Mouse (Mus musculus) embryonic fibroblast, embryonic 13.5 days (primary cell): Measurements from ENCODE around the gene Stx2. TPM values are rescaled to one million over a fixed set of nuclear protein-coding genes. Genes with fewer than 3 reads are reported as not detected.
A peak's percentile ranks its signal among the peaks of the same experiment; 100 is the strongest.

Experiments
- H3K27ac ChIP-seq: 2 replicates; pipeline ENCODE4 v1.5.1; 2012; ENCODE audit warnings: low read length, control low read depth, inconsistent platforms; ENCODE audit not compliant: insufficient read depth
- H3K4me1 ChIP-seq: 2 replicates; pipeline ENCODE4 v1.6.1; 2011; ENCODE audit warnings: low read length; ENCODE audit not compliant: control insufficient read depth, insufficient read depth
- H3K4me3 ChIP-seq: 2 replicates; pipeline ENCODE4 v1.5.1; 2011; ENCODE audit warnings: mild to moderate bottlenecking, control low read depth, low read length; ENCODE audit not compliant: insufficient read depth
- CTCF ChIP-seq: IDR thresholded peaks from 2 replicates; pipeline ENCODE4 v1.5.1; 2011; ENCODE audit warnings: mild to moderate bottlenecking, control low read depth, low read length, moderate library complexity, borderline replicate concordance; ENCODE audit not compliant: insufficient read depth
- POLR2A ChIP-seq: IDR thresholded peaks from 2 replicates; pipeline ENCODE4 v1.6.1; 2011; ENCODE audit warnings: low read depth, mild to moderate bottlenecking, control low read depth, low read length, moderate library complexity
- polyA plus RNA-seq: library from polyadenylated mRNA; stranded (reverse); fragments of >200 nt; gene quantifications from 2 replicates; pipeline ENCODE4 v1.2.4, GENCODE M21; 2011; ENCODE audit warnings: low read depth; ENCODE audit not compliant: missing spikeins, insufficient read length

Gene Stx2
- polyA plus RNA-seq, 1 experiment = 52.4 TPM

DNA sequence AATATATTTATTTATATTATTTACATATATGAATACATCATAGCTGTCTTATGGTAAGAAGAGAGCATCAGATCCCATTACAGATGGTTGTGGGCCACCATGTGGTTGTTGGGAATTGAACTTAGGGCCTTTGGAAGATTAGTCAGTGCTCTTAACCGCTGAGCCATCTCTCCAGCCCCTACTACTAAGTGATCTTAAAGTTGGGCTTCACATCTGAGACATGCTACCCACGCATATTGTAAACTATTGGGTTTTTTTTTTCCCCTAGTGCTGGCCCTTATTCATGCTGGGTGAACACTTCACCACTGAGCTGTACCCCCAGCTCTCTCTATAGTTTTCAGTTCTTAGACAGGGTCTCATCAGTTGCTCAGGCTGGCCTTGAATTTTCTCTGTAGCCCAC lies 2.6 kb upstream of the Stx2 start:
- no peak overlapping the region for H3K4me3 ChIP-seq
- no peak overlapping the region for H3K27ac ChIP-seq
- TF ChIP-seq POLR2A (no peak), CTCF (no peak)

DNA sequence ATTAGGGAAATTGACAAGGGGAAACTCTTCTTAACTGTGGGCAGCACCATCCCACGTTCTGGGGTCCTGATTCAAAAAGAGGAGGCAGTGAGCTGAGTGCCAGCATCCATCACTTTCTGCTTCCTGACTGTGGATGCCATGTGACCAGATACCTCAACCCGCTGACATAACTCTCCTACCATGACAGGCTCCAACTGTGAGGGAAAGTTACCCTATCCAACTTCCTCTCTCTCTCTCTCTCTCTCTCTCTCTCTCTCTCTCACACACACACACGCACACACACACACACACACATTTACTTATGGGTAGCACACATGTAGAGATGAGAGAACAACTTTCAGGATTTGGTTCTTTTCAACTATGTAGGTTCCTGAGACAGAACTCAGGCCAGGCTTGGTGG lies 1.2 kb upstream of the Stx2 start:
- TF ChIP-seq CTCF (no peak), POLR2A (no peak)
- 0 out of 2 replicates have a peak, but pooled peaks cover 6% of the 10 kb centered on the region for H3K4me1 ChIP-seq
- H3K27ac ChIP-seq = no peak overlapping the region
- no peak overlapping the region for H3K4me3 ChIP-seq

More for the DNA sequence above, 2.6 kb upstream of the Stx2 start:
- 0 out of 2 replicates have a peak, but pooled peaks cover 6% of the 10 kb centered on the region for H3K4me1 ChIP-seq

DNA sequence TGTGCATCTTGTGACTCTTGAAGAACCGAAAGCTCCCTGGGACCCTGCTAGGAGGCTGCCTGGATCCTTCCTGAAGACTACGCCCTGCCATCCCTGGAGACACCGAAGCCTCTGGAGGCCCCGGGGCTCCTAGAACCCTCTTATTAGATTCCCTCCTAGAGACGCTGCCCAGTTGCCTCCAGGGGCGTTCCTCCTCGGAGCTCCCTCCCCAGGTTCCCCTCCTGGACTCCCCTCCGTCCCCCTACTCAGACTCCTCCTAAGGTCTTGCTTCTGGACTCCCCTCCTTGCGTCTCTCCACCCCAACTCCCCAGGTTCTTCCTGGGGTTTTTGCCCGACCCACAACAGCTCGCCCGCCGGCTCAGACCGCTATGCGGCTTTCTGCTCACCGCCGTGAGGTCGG lies 366 bp downstream of the Stx2 start:
- no peak for TF ChIP-seq CTCF

DNA sequence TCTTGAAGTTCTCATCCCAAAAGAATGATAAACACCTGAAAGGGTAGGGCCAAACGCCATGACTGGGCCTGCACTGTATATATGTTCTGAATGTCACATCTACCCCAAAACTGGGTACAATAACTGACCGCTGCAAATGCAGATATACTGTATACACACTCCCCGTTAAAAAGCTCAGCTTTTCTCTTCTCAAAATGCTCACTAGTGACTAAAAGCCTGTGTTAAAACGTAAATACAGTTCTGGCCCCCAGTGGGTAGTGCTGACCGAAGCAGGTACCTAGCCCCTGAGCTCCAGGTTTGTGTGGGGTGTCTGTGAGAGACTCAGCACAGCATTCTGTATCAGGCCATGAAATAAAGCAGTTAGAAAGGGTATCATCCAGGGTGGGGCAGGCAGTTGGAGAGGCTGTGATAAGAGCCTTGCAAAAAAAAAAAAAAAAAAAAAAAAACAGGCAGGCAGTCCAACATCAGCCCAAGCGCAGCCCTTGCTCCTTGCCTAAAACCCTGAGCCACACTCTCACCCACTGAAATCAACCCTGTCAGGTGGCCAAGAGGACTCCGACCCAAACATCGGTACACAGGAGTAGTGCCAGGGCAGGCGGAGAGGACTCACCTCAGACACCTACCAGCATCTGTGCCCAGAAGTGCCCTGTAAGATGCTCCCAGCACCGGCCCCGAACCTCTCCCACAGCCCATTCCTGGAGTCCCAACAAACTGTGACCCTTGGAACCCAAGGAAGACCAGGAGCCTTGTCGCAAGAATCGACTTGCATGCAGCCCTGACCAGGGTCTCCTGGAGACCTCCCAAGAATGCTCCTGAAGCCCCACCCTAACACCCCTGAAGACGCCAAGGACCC lies 1.0 kb downstream of the Stx2 start:
- H3K4me3 ChIP-seq = peak overlapping the region; percentile 96
- H3K27ac ChIP-seq = no peak overlapping the region
- 0 out of 2 replicates have a peak, but pooled peaks cover 6% of the 10 kb centered on the region for H3K4me1 ChIP-seq
- TF ChIP-seq POLR2A (no peak), CTCF (no peak)

More for the DNA sequence above, 366 bp downstream of the Stx2 start:
- Histone ChIP-seq H3K27ac (no peak overlapping the region), H3K4me3 (peak overlapping the region; percentile 96), H3K4me1 (0 out of 2 replicates have a peak, but pooled peaks cover 6% of the 10 kb centered on the region)

DNA sequence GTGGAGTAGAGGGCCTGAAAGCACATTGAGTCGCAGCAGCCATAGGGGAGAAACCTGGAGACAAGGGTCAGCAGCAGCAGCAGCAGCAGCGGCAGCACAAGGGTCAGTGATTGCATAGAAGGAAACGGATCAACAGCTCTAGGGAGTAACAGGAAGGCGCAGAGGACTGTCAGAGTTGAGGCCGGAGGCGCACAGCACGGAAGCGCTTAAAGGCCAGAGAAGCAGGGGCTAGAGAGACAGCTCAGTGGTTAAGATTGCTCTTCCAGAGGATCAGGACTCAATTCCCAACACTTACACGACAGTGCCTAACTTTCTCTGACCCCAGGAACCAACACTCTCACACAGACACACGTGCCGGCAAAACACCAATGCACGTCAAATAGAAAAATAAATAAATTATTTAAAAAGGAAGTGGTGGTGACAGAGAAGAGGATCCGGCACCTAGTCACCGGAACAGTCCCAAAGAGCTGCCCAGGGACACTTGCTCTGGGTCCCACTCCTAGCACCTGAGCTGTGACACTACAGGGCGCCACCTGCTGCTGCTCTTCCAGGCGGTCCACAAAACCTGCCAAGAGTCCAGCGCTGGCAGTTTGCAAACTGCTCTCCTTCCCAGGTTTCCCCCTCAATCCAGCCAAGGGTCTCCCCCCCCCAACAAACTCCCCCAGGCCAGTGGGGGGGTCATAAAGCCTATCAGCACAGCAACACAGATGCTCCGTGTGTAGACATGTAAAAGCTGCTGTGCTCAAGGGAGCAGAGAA lies 2.2 kb downstream of the Stx2 start:
- Histone ChIP-seq H3K27ac (no peak overlapping the region), H3K4me1 (0 out of 2 replicates have a peak, but pooled peaks cover 8% of the 10 kb centered on the region), H3K4me3 (no peak overlapping the region)
- TF ChIP-seq CTCF = peak; percentile 20; the same call in 1 of the 2 replicates
- TF ChIP-seq POLR2A = no peak

DNA sequence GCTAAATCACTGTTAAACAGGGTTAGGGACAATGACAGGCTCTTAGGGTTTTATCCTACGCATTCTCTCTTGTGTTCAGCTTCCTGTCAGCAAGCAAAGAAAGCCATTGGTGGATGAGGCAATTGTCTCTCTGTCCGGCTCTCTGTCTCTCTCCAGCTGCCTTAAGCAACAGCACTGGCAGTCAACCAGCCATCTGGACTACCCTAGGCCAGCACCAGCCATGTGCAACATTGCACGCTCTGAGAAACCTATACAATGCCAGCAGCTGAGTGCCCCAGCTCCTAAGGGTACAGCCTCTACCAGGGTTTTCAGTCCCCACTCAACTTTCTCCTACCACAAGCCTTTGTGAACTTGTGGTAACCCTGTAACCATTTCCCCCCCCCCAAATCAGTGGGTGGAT lies 3.0 kb downstream of the Stx2 start:
- no peak overlapping the region for H3K27ac ChIP-seq
- 0 out of 2 replicates have a peak, but pooled peaks cover 9% of the 10 kb centered on the region for H3K4me1 ChIP-seq
- TF ChIP-seq CTCF (no peak), POLR2A (no peak)
- H3K4me3 ChIP-seq = no peak overlapping the region

DNA sequence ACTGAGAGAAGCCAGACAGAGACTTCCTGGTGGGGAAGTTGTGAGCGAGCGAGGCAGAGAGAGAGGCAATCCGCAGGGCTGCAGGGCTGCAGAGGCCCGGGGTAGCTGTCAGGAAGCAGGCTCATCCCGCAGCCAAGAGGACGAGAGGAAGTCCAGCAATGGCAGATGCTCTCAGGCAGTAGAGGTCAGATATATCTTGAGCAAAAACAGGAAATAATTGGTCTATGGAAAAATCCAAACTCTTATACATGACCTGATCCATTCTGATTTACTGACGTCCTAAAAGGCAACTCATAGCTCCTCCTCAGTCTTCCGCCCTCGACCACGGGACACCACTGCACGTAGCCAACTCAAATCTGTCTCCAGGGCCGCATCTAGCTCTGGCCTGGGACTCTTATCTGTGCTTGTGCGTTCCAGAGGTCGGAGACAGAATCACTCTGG lies 5.8 kb downstream of the Stx2 start:
- Histone ChIP-seq H3K4me1 (0 out of 2 replicates have a peak, but pooled peaks cover 6% of the 10 kb centered on the region), H3K4me3 (no peak overlapping the region), H3K27ac (no peak overlapping the region)
- TF ChIP-seq POLR2A = no peak
- no peak for TF ChIP-seq CTCF

DNA sequence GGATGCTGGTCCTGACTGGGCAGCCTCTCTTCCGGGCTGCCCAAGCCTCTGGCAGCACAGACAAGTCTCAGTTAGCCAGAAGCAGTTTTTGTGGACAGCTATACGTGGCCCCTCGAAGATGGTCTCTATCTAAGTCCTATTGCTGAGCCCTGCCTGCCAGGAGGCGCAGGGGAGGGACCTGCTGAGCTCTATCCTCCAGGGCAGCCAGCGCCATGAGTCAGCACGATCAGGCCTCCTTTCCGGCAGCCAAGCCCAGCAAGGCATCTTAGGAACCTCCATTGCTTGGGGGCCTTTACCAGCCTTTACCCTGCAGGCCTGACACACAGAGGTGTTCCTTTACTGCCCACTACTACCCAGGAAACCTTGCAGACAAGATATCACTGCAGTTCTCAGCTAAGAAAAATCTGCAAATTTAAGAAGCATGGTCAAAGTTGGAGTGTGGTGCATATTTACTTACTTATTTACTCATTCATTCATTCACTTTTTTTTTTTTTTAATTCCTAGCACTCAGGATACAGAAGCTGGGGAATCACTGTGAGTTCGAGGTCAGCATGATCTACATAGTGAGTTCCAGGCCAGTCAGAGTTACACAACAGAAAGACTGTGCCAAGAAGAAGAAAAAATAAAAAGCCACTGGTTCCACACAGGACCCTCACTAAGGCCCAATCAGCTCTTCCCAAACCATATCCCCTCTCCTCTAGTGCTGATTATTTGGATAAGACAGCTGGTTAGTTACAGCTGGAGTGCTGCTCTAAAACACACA lies 7.5 kb downstream of the Stx2 start:
- Histone ChIP-seq H3K4me1 (0 out of 2 replicates have a peak, but pooled peaks cover 3% of the 10 kb centered on the region), H3K27ac (peak overlapping the region; percentile 54; the same call in 1 of the 2 replicates)

More for the DNA sequence above, 7.5 kb downstream of the Stx2 start:
- H3K4me3 ChIP-seq = no peak overlapping the region
- TF ChIP-seq POLR2A = no peak
- TF ChIP-seq CTCF = no peak
